ENCODE assay signal across 16 mouse cellular contexts in the genomic region with DNA sequence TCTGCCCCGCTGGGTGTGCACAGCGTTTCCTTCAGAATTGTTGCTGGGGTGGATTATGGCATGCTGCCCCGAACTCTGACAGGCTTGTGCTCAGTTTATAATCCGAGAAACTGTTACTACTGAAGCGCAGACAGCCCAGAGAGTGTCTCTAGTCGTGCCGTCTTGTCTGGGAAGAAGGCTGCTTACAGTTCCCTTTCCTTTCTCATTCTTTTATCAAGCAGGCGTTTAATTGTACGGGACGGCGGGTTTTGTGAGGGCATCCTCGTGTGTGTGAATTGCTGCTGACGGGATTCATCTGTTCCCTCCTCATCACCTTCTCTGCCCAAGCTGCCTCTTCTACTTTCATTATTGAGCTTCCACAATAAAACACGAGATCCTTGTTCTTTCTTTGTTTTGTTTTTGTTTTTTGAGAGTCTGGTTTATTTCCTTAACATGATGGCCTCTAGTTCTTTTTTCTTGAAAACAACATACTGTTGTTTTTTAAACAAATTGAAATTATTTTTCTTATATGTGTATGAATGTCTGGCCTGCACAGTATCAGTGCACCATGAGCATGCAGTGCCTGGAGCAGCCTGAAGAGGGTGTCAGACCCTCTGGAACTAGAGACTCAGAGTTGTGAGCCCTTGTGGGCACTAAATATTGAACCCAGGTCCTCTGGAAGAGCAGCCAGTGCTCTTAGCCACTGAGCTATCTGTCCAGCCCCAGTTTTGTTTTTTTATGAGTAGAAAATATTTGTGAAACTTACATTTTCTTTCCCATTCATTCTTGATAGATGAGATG. TPM values are rescaled to one million over a fixed set of nuclear protein-coding genes. Genes with fewer than 3 reads are reported as not detected.
DNase-seq lines count a peak whose midpoint lies in the region; ATAC-seq and TF ChIP-seq lines count a peak whose summit lies in the region.
"Had no signal": no experiment of that assay in that cellular context is flagged by ENCODE, and none has a peak within 500 bp of the region (broad histone marks: within the 10 kb centered on the region; RNA-seq: fewer than 3 reads in every experiment).

No protein-coding gene starts in this region.

- WGBS in heart, adult 2 months = 70% methylated on average over 14 of the region's 14 CpGs
- WGBS in midbrain, postnatal 0 days = 60% methylated on average over 14 of the region's 14 CpGs
- WGBS in midbrain, embryonic 15.5 days = 61% methylated on average over 14 of the region's 14 CpGs

- H3K27ac ChIP-seq in heart, adult 2 months = no peak overlapping the region
- H3K27ac ChIP-seq in layer of hippocampus, adult 2 months = no peak overlapping the region
- no peak overlapping the region for H3K27ac ChIP-seq in midbrain, postnatal 0 days (ENCODE audit: low read depth, low read length)
- no peak overlapping the region for H3K27ac ChIP-seq in midbrain, embryonic 15.5 days
- H3K27ac ChIP-seq: limb, embryonic 13.5 days had no signal

- ATAC-seq in midbrain, postnatal 0 days (ENCODE audit: low FRiP score) = no peak
- no peak for ATAC-seq in midbrain, embryonic 15.5 days (replicated peaks)
- ATAC-seq in megakaryocyte progenitor cell, adult 5-6 weeks (replicated peaks; ENCODE audit: poor library complexity) = peak; percentile 77
- no peak for ATAC-seq in inflammation-experienced regulatory T-cells, adult 6 months
- ATAC-seq: forebrain, embryonic 16.5 days had no signal

- intact Hi-C loops in heart, adult 2 months (cut with DNase I) = no loop called here
- intact Hi-C loops in heart, postnatal 25 days (cut with DNase I) = no loop called here

- no peaks in the 10 kb centered on the region for H3K36me3 ChIP-seq in heart, adult 2 months (ENCODE audit: control insufficient read depth, insufficient read depth, low read length)
- H3K36me3 ChIP-seq in midbrain, postnatal 0 days (ENCODE audit: insufficient read depth, low read length) = no peaks in the 10 kb centered on the region
- H3K36me3 ChIP-seq in midbrain, embryonic 15.5 days (replicated peaks) = no peaks in the 10 kb centered on the region
- H3K36me3 ChIP-seq: limb, embryonic 13.5 days had no signal

- no peaks in the 10 kb centered on the region for H3K79me2 ChIP-seq in heart, adult 2 months (replicated peaks; ENCODE audit: control insufficient read depth, insufficient read depth, low read length)

- H3K9ac ChIP-seq in heart, adult 2 months (ENCODE audit: low read depth, low read length) = no peak overlapping the region
- no peak overlapping the region for H3K9ac ChIP-seq in midbrain, postnatal 0 days (replicated peaks; ENCODE audit: low read length, poor library complexity, severe bottlenecking)
- H3K9ac ChIP-seq in midbrain, embryonic 15.5 days = no peak overlapping the region
- H3K9ac ChIP-seq: limb, embryonic 13.5 days had no signal

- no peak overlapping the region for H3K4me2 ChIP-seq in midbrain, postnatal 0 days (ENCODE audit: low read depth, low read length, poor library complexity, severe bottlenecking)
- no peak overlapping the region for H3K4me2 ChIP-seq in midbrain, embryonic 15.5 days
- H3K4me2 ChIP-seq: limb, embryonic 13.5 days had no signal

- no peak for TF ChIP-seq POLR2A in heart, adult 2 months (IDR thresholded peaks at IDR 0.05; ENCODE audit: insufficient read depth, low read depth, low read length)

- H3K4me3 ChIP-seq in heart, adult 2 months = no peak overlapping the region
- H3K4me3 ChIP-seq in layer of hippocampus, adult 2 months = no peak overlapping the region
- H3K4me3 ChIP-seq in midbrain, postnatal 0 days (ENCODE audit: low read depth, low read length) = no peak overlapping the region
- no peak overlapping the region for H3K4me3 ChIP-seq in midbrain, embryonic 15.5 days
- H3K4me3 ChIP-seq: limb, embryonic 13.5 days had no signal

- TF ChIP-seq CTCF in heart, adult 2 months (IDR thresholded peaks at IDR 0.05) = peak; percentile 47
- TF ChIP-seq CTCF in layer of hippocampus, adult 2 months (conservative IDR thresholded peaks at IDR 0.05) = peak; percentile 55
- peak; percentile 50 for TF ChIP-seq CTCF in midbrain, postnatal 0 days (IDR thresholded peaks at IDR 0.05)

- DNase-seq in heart, adult 2 months = no peak
- no peak for DNase-seq in heart, postnatal 25 days (ENCODE audit: low spot score)
- no peak for DNase-seq in layer of hippocampus, adult 2 months (ENCODE audit: low spot score in 2 of 2)
- no peak for DNase-seq in layer of hippocampus, postnatal 14 days (ENCODE audit: low spot score in 2 of 2)
- no peak for DNase-seq in midbrain, postnatal 0 days (ENCODE audit: low spot score)
- DNase-seq: cerebellum, adult 8-10 months; embryo, embryonic 11 days; gastrocnemius, postnatal 10 days; heart, postnatal 4 days; kidney, postnatal 25 days; thymus, adult 2 months had no signal

- no peak for TF ChIP-seq EP300 in heart, adult 2 months (IDR thresholded peaks at IDR 0.05; ENCODE audit: insufficient read depth, low read depth, low read length)

- H3K9me3 ChIP-seq in midbrain, postnatal 0 days (ENCODE audit: low read length) = no peaks in the 10 kb centered on the region
- no peaks in the 10 kb centered on the region for H3K9me3 ChIP-seq in midbrain, embryonic 15.5 days

- H3K27me3 ChIP-seq in heart, adult 2 months (ENCODE audit: control insufficient read depth, insufficient read depth, low read length) = no peaks in the 10 kb centered on the region
- H3K27me3 ChIP-seq in midbrain, postnatal 0 days (ENCODE audit: insufficient read depth, low read length) = no peaks in the 10 kb centered on the region
- H3K27me3 ChIP-seq in midbrain, embryonic 15.5 days (replicated peaks) = no peaks in the 10 kb centered on the region
- H3K27me3 ChIP-seq: limb, embryonic 13.5 days had no signal

- no peaks in the 10 kb centered on the region for H3K4me1 ChIP-seq in heart, adult 2 months (ENCODE audit: control insufficient read depth, insufficient read depth, low read length)
- H3K4me1 ChIP-seq in midbrain, postnatal 0 days (ENCODE audit: insufficient read depth, low read length) = no peaks in the 10 kb centered on the region
- H3K4me1 ChIP-seq in midbrain, embryonic 15.5 days = peaks cover 3% of the 10 kb centered on the region
- H3K4me1 ChIP-seq: limb, embryonic 13.5 days had no signal

RNA-seq across cellular contexts. Expression of gene Ptpn13, which starts 28.6 kb away (rescaled TPM):
- total RNA-seq in heart, adult 2 months (2021) = 1 to 10 TPM; 5.3 to 5.8 TPM
- polyA plus RNA-seq in heart, adult 2 months (2012; rRNA removed) = 2.1 and 3.6 TPM in 2 replicates
- total RNA-seq in heart, postnatal 25 days (2021) = 1 to 10 TPM; 6.1 to 6.6 TPM
- total RNA-seq in layer of hippocampus, adult 2 months (2021) = 10 to 100 TPM in 1 of 2 experiments, 1 to 10 TPM in 1; 9.7 to 13.4 TPM
- total RNA-seq in layer of hippocampus, postnatal 14 days (2021) = 10 to 100 TPM in 1 of 2 experiments, 1 to 10 TPM in 1; 8.2 to 10.1 TPM
- 14.1 and 18.0 TPM in 2 replicates for total RNA-seq in midbrain, postnatal 0 days (2014; rRNA removed)
- 1.9 and 2.6 TPM in 2 replicates for polyA plus RNA-seq in midbrain, postnatal 0 days (2015; fragmentation: Nextera tagmentation; extraction: Ambion mirVana)
- polyA plus RNA-seq in midbrain, embryonic 15.5 days (2015; fragmentation: Nextera tagmentation; extraction: Ambion mirVana) = 5.8 and 5.9 TPM in 2 replicates
- 0.30 and 0.37 TPM in 2 replicates for total RNA-seq in megakaryocyte progenitor cell, adult 5-6 weeks (2015)
- total RNA-seq in megakaryocyte progenitor cell, adult 5-6 weeks (2017) = 0.58 and 1.5 TPM in 2 replicates
- polyA plus RNA-seq in inflammation-experienced regulatory T-cells, adult 6 months (2017; shearing (Covaris generic)) = 10 to 100 TPM; 19.1 to 30.1 (median 25.2) TPM
